Mouse (Mus musculus) hindbrain, embryonic 11.5 days (tissue): ENCODE results near the gene Anxa10. TPM values are rescaled to one million over a fixed set of nuclear protein-coding genes. Genes with fewer than 3 reads are reported as not detected.

ENCODE experiments used
- ATAC-seq: fragments of 200-750 bp; cut with Nextera tagmentation; 2 replicates; pipeline ENCODE4 v1.8.0; 2017; ENCODE audit warnings: mild to moderate bottlenecking, moderate TSS enrichment, moderate library complexity; ENCODE audit not compliant: low FRiP score
- DNase-seq: peaks from one replicate; pipeline ENCODE4 v3.0.0-alpha.2; 2015; ENCODE audit warnings: low spot score
- H3K27ac ChIP-seq: fragments of 300-500 bp; sonication (generic); 2 replicates; pipeline ENCODE4 v1.5.1; 2014; ENCODE audit warnings: mild to moderate bottlenecking, low read depth, low read length
- H3K27me3 ChIP-seq: fragments of 300-500 bp; sonication (generic); 2 replicates; pipeline ENCODE4 v1.6.1; 2014; ENCODE audit warnings: mild to moderate bottlenecking, low read length, moderate library complexity, mixed read lengths; ENCODE audit not compliant: control insufficient read depth, insufficient read depth
- H3K36me3 ChIP-seq: fragments of 300-500 bp; sonication (generic); 2 replicates; pipeline ENCODE4 v1.6.1; 2014; ENCODE audit warnings: mild to moderate bottlenecking, low read length, moderate library complexity, mixed read lengths; ENCODE audit not compliant: control insufficient read depth, insufficient read depth
- H3K4me1 ChIP-seq: fragments of 300-500 bp; sonication (generic); replicated peaks from 2 replicates; pipeline ENCODE4 v1.6.1; 2014; ENCODE audit warnings: low read length, mixed read lengths; ENCODE audit not compliant: control insufficient read depth, insufficient read depth
- H3K4me2 ChIP-seq: fragments of 300-500 bp; sonication (generic); replicated peaks from 2 replicates; pipeline ENCODE4 v1.6.1; 2014; ENCODE audit warnings: mild to moderate bottlenecking, low read depth, low read length
- H3K4me3 ChIP-seq: fragments of 300-500 bp; sonication (generic); 2 replicates; pipeline ENCODE4 v1.5.1; 2014; ENCODE audit warnings: low read depth, low read length
- H3K9ac ChIP-seq: fragments of 300-500 bp; sonication (generic); 2 replicates; pipeline ENCODE4 v1.6.1; 2014; ENCODE audit warnings: low read depth, low read length
- H3K9me3 ChIP-seq: fragments of 300-500 bp; sonication (generic); 2 replicates; pipeline ENCODE4 v1.6.1; 2016; ENCODE audit warnings: low read length; ENCODE audit not compliant: control insufficient read depth
- WGBS: fragments of 180-500 bp; shearing (Covaris S2); extraction: QIAGEN DNeasy Blood & Tissue Kit; methylation state at CpG from one replicate; pipeline ENCODE4 v1.1.7; 2014; 5-methylcytosine and 5-hydroxymethylcytosine counted together
- polyA plus RNA-seq: library from polyadenylated mRNA; unstranded; fragments of >200 nt; fragmentation: Nextera tagmentation; extraction: Ambion mirVana; gene quantifications from 2 replicates; pipeline ENCODE4 v1.2.1, GENCODE M21; 2014

Anxa10 gene
- polyA plus RNA-seq, 1 experiment from 2014 or later: not detected

DNA sequence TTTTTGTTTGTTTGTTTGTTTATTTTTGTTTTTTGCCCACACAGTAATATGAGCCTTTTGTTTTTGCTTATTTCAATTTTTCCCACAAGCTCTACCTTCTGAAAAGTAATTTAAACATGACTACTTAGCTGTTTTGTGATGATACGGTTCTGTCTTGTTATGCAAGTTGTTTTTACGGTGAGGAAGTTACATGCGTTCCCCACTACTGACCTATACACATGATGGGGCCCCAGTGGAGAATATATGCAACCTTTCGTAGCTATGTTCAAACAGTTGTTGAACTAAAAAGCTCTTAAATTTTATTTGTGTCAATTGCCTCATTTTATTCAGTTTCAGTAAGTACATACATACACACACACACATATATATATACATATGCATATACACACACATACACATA lies 108.4 kb downstream of the Anxa10 start:
- ATAC-seq (no peak), DNase-seq (no peak)
- H3K9ac ChIP-seq: no peak overlapping the region
- H3K27me3 ChIP-seq: no peaks in the 10 kb centered on the region
- 90% methylated on average over 4 of the region's 4 CpGs for WGBS
- no peak overlapping the region for H3K4me2 ChIP-seq
- no peaks in the 10 kb centered on the region for H3K36me3 ChIP-seq
- no peak overlapping the region for H3K27ac ChIP-seq
- H3K9me3 ChIP-seq: no peaks in the 10 kb centered on the region
- no peaks in the 10 kb centered on the region for H3K4me1 ChIP-seq
- no peak overlapping the region for H3K4me3 ChIP-seq

- H3K4me3 ChIP-seq: no peak overlapping the region
- no peaks in the 10 kb centered on the region for H3K4me1 ChIP-seq
- H3K9me3 ChIP-seq: no peaks in the 10 kb centered on the region
- 96% methylated on average over 4 of the region's 4 CpGs for WGBS
- H3K9ac ChIP-seq: no peak overlapping the region
- ATAC-seq: no peak
- H3K4me2 ChIP-seq: no peak overlapping the region
- DNase-seq: no peak
- no peak overlapping the region for H3K27ac ChIP-seq
- H3K36me3 ChIP-seq: no peaks in the 10 kb centered on the region
- no peaks in the 10 kb centered on the region for H3K27me3 ChIP-seq
Observed at GRCm38 (mm10) chr8:62014166-62014565, 108.8 kb downstream of the Anxa10 start.

Other genes with a start within 250 kb of the Anxa10 start
- gene Palld, start 220.5 kb downstream of the Anxa10 start, polyA plus RNA-seq: 40.2 and 48.3 TPM in 2 replicates
- gene Ddx60, start 195.1 kb downstream of the Anxa10 start, polyA plus RNA-seq: 0.25 and 0.73 TPM in 2 replicates